Mouse (Mus musculus) olfactory bulb, adult 2 months (tissue): ENCODE data around the gene Pced1a.

Source experiments
- CTCF ChIP-seq: fragments of 200-500 bp; IDR thresholded peaks from 2 replicates; pipeline ENCODE4 v1.5.1; 2012; ENCODE audit warnings: low read depth, mild to moderate bottlenecking, low read length, moderate library complexity; ENCODE audit not compliant: insufficient read depth
- POLR2A ChIP-seq: fragments of 200-500 bp; IDR thresholded peaks from 2 replicates; pipeline ENCODE4 v1.6.1; 2012; ENCODE audit warnings: mild to moderate bottlenecking, low read depth, low read length, moderate library complexity; ENCODE audit not compliant: insufficient read depth

- TF ChIP-seq CTCF (no peak), POLR2A (no peak)
Observed at GRCm38 (mm10) chr2:130395696-130396095, 28.8 kb downstream of the Pced1a start.
